Mouse (Mus musculus) limb, embryonic 11.5 days (tissue): ENCODE results near the gene Btnl2. TPM values are rescaled to one million over a fixed set of nuclear protein-coding genes. Genes with fewer than 3 reads are reported as not detected.

Experiments used
- ATAC-seq: fragments of 200-750 bp; cut with Nextera tagmentation; 2 replicates; pipeline ENCODE4 v1.8.0; 2017; ENCODE audit warnings: low read depth; ENCODE audit not compliant: insufficient number of reproducible peaks, low FRiP score, low TSS enrichment
- DNase-seq: peaks from one replicate; pipeline ENCODE4 v3.0.0-alpha.2; 2015; ENCODE audit warnings: low spot score
- H3K27ac ChIP-seq: fragments of 300-500 bp; sonication (generic); replicated peaks from 2 replicates; pipeline ENCODE4 v1.5.1; 2014; ENCODE audit warnings: low read depth, mild to moderate bottlenecking, low read length
- H3K27me3 ChIP-seq: fragments of 300-500 bp; sonication (generic); 2 replicates; pipeline ENCODE4 v1.6.1; 2014; ENCODE audit warnings: mild to moderate bottlenecking, low read length, mixed read lengths; ENCODE audit not compliant: control insufficient read depth, insufficient read depth
- H3K36me3 ChIP-seq: fragments of 300-500 bp; sonication (generic); 2 replicates; pipeline ENCODE4 v1.6.1; 2014; ENCODE audit warnings: mild to moderate bottlenecking, low read length, moderate library complexity, mixed read lengths; ENCODE audit not compliant: control insufficient read depth, insufficient read depth
- H3K4me1 ChIP-seq: fragments of 300-500 bp; sonication (generic); 2 replicates; pipeline ENCODE4 v1.6.1; 2014; ENCODE audit warnings: low read length, mixed read lengths; ENCODE audit not compliant: control insufficient read depth, insufficient read depth
- H3K4me2 ChIP-seq: fragments of 300-500 bp; sonication (generic); 2 replicates; pipeline ENCODE4 v1.6.1; 2014; ENCODE audit warnings: low read depth, mild to moderate bottlenecking, moderate library complexity; ENCODE audit not compliant: severe bottlenecking
- H3K4me3 ChIP-seq: fragments of 300-500 bp; sonication (generic); 2 replicates; pipeline ENCODE4 v1.5.1; 2014; ENCODE audit warnings: low read depth, low read length
- H3K9ac ChIP-seq: fragments of 300-500 bp; sonication (generic); 2 replicates; pipeline ENCODE4 v1.6.1; 2014; ENCODE audit warnings: mild to moderate bottlenecking, low read length
- H3K9me3 ChIP-seq: fragments of 300-500 bp; sonication (generic); 2 replicates; pipeline ENCODE4 v1.6.1; 2016; ENCODE audit warnings: low read length; ENCODE audit not compliant: control insufficient read depth
- WGBS: fragments of 180-500 bp; shearing (Covaris S2); extraction: QIAGEN DNeasy Blood & Tissue Kit; methylation state at CpG from one replicate; pipeline ENCODE4 v1.1.7; 2014; 5-methylcytosine and 5-hydroxymethylcytosine counted together
- polyA plus RNA-seq: library from polyadenylated mRNA; unstranded; fragments of >200 nt; fragmentation: Nextera tagmentation; extraction: Ambion mirVana; gene quantifications from 2 replicates; pipeline ENCODE4 v1.2.1, GENCODE M21; 2014

Btnl2 gene
- polyA plus RNA-seq, 1 experiment from 2014 or later, result not detected

DNA sequence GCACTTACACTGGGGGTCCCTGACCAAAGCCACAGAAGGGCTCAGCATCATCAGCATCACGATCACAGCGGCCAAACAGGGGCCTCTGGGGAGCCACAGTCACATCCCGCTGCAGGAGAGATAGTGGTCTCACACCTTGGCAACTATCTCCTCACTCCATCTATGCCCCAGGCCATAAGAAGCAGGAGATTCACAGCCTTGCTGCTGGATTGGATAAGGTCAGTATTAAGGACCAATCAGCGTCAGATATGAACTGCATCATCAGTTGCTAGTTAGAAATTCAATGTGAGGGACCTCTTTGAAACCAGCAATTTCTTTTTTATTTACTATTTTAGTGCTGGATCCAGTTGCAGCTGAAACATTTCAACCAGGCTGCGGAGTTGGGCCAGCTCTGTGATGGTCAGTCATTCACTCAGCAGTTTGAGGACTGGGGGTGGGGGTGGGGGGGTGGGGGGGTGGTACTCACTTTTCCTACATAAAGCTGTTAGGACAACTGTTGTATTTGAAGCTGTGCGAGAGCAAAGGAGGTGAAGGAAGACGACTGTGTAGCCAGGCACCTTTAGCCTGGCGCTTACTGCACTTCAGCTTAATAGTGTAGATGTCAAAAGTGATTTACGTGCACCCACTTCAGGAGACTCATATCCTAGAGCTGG, 43.6 kb downstream of the Btnl2 start:
- Histone ChIP-seq H3K27ac (no peak overlapping the region), H3K36me3 (no peaks in the 10 kb centered on the region), H3K9ac (no peak overlapping the region; the same call in 1 of the 2 replicates)

DNA sequence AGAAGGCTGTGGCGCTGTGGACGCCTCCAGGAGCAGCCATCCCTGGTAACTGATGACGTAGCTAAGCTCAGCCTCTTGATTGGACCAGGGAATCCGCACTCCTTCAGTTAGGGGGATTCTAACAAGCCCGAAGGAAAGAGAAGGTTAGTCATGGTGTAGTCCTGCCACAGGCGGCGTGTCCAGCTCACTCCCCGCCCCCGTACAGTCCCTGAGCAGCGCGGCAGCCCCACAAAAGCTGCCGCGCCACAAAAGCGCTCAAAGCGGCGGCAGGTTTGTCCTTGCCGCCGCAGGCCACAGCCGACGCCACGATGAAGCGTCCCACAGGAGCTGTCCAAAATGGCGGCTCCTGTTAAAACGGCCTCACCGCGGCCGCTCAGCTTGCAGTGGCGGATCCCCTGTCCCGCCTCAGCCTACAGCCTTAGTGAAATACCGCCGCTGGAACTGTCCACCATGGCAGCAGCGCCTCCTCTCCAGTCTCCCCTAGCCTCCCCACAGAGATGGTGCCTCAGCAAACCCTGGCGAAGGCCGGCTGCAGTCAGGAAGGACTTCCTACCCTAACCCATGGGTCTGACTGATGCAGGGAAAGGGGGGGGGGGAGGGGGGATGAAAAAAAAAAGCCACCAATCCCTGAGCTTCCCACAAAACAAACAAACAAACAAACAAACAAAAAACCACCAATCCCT, 44.2 kb downstream of the Btnl2 start, which contains the start of gene BC051142:
Gene BC051142 (plus strand): TSS at position 110 of the 683 bp plus-strand sequence.
- peak within 1 kb of the TSS; percentile 63 for H3K4me2 ChIP-seq
- H3K4me3 ChIP-seq, result peak within 1 kb of the TSS; percentile 52
- 5% methylated on average over 34 of the region's 34 CpGs for WGBS
- ATAC-seq (peak; percentile 87), DNase-seq (peak; percentile 79)
- H3K4me1 ChIP-seq, result no peaks in the 10 kb centered on the region
- 0 out of 2 replicates have a peak within 1 kb of the TSS, but pooled peaks have one; percentile 52 for H3K27ac ChIP-seq
- H3K9me3 ChIP-seq, result no peaks in the 10 kb centered on the region
- peak within 1 kb of the TSS; percentile 79 for H3K9ac ChIP-seq
- H3K27me3 ChIP-seq, result no peaks in the 10 kb centered on the region
- H3K36me3 ChIP-seq, result no peaks in the 10 kb centered on the region

More for the DNA sequence above, 43.6 kb downstream of the Btnl2 start:
- peak; percentile 48 for DNase-seq
- 15% methylated on average over 9 of the region's 9 CpGs for whole genome bisulfite sequencing
- H3K4me3 ChIP-seq, result peak overlapping the region; percentile 52
- no peaks in the 10 kb centered on the region for H3K27me3 ChIP-seq
- H3K9me3 ChIP-seq, result no peaks in the 10 kb centered on the region
- H3K4me2 ChIP-seq, result peak overlapping the region; percentile 63; the same call in 1 of the 2 replicates
- ATAC-seq, result peak; percentile 65
- no peaks in the 10 kb centered on the region for H3K4me1 ChIP-seq

DNA sequence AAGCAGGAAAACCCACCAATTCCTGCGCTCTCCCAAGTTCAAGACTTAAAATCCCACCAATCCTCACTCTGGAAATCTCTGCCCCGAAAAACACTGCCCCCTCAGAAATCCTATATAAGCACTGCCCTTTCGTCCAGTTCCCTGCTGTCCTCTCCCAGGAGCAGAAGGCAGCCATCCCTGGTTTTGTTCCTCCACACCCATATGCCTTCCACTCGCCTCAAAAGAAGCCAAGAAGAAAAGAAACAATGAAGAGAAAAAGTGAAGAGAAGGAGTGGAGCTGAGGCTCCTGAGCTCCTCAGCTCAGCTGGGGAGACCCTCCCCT, 44.7 kb downstream of the Btnl2 start:
- Histone ChIP-seq H3K4me3 (peak overlapping the region; percentile 52), H3K9ac (no peak overlapping the region), H3K4me2 (peak overlapping the region; percentile 63), H3K36me3 (no peaks in the 10 kb centered on the region), H3K27ac (no peak overlapping the region), H3K9me3 (no peaks in the 10 kb centered on the region), H3K27me3 (no peaks in the 10 kb centered on the region), H3K4me1 (no peaks in the 10 kb centered on the region)
- WGBS, result 54% methylated on average over 4 of the region's 4 CpGs
- DNase-seq, result no peak
- ATAC-seq, result no peak

DNA sequence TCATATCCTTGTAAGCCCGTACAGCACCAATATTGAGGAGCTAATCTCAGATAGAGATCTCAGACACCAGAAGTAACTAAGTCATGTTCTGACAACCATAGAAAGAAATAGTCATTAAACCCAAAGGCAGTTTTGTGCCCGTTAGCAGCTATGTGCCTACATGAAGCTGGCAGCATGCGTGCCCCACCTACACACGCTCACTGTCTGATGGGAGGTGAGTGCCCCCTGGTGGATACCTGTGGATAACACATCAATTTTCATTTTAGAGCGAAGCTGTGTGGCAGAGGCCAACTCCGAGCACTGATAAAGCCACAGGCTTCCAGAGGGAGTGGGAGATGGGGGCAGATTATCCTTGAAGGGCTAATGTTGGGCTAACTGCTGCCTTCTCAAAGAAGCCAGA, 56.5 kb downstream of the Btnl2 start:
- H3K9ac ChIP-seq, result no peak overlapping the region
- H3K27me3 ChIP-seq, result no peaks in the 10 kb centered on the region
- no peaks in the 10 kb centered on the region for H3K36me3 ChIP-seq
- H3K9me3 ChIP-seq, result no peaks in the 10 kb centered on the region
- no peak overlapping the region for H3K27ac ChIP-seq
- WGBS, result 25% methylated on average over 6 of the region's 6 CpGs
- no peaks in the 10 kb centered on the region for H3K4me1 ChIP-seq
- ATAC-seq, result no peak
- H3K4me2 ChIP-seq, result no peak overlapping the region
- peak; percentile 81 for DNase-seq
- no peak overlapping the region for H3K4me3 ChIP-seq

Other genes starting within 250 kb of the Btnl2 start
- gene H2-DMa, start 235.3 kb upstream of the Btnl2 start, polyA plus RNA-seq, result 7.5 and 9.1 TPM in 2 replicates
- gene Brd2, start 232.2 kb upstream of the Btnl2 start, polyA plus RNA-seq, result 141 and 152 TPM in 2 replicates
- gene H2-DMb2, start 211.5 kb upstream of the Btnl2 start, polyA plus RNA-seq, result 0.23 TPM in 1 of 2 replicates, not detected in the other
- 0.45 and 0.61 TPM in 2 replicates for gene H2-DMb1, start 201.8 kb upstream of the Btnl2 start, polyA plus RNA-seq
- 2.4 and 3.1 TPM in 2 replicates for gene Tap1, start 167.3 kb upstream of the Btnl2 start, polyA plus RNA-seq
- gene Psmb9, start 167.1 kb upstream of the Btnl2 start, polyA plus RNA-seq, result 0.45 and 2.2 TPM in 2 replicates
- 1.7 and 1.9 TPM in 2 replicates for gene Psmb8, start 157.1 kb upstream of the Btnl2 start, polyA plus RNA-seq
- 0.55 and 1.1 TPM in 2 replicates for gene Tap2, start 151.3 kb upstream of the Btnl2 start, polyA plus RNA-seq
- not detected in 2 replicates for gene H2-Ob, start 115.9 kb upstream of the Btnl2 start, polyA plus RNA-seq
- gene H2-Ab1, start 97.1 kb upstream of the Btnl2 start, polyA plus RNA-seq, result 3.7 and 4.5 TPM in 2 replicates
- not detected in 2 replicates for gene H2-Aa, start 67.0 kb upstream of the Btnl2 start, polyA plus RNA-seq
- 1.1 and 2.1 TPM in 2 replicates for gene H2-Eb1, start 49.0 kb upstream of the Btnl2 start, polyA plus RNA-seq
- gene H2-Eb2, start 29.2 kb upstream of the Btnl2 start, polyA plus RNA-seq, result 0.07 and 0.10 TPM in 2 replicates
- not detected in 2 replicates for gene Btnl1, start 22.3 kb downstream of the Btnl2 start, polyA plus RNA-seq
- 0.70 and 0.73 TPM in 2 replicates for gene BC051142, start 44.0 kb downstream of the Btnl2 start, polyA plus RNA-seq
- not detected in 2 replicates for gene Btnl4, start 122.5 kb downstream of the Btnl2 start, polyA plus RNA-seq
- not detected in 2 replicates for gene Btnl6, start 162.5 kb downstream of the Btnl2 start, polyA plus RNA-seq
- 5.2 and 7.7 TPM in 2 replicates for gene Notch4, start 209.4 kb downstream of the Btnl2 start, polyA plus RNA-seq
- 4.0 and 4.7 TPM in 2 replicates for gene Gpsm3, start 235.0 kb downstream of the Btnl2 start, polyA plus RNA-seq
- gene Pbx2, start 236.4 kb downstream of the Btnl2 start, polyA plus RNA-seq, result 21.5 and 22.0 TPM in 2 replicates
- gene Ager, start 243.0 kb downstream of the Btnl2 start, polyA plus RNA-seq, result 1.3 and 2.7 TPM in 2 replicates
- 111 TPM in 2 replicates for gene Rnf5, start 248.9 kb downstream of the Btnl2 start, polyA plus RNA-seq
- gene Agpat1, start 249.4 kb downstream of the Btnl2 start, polyA plus RNA-seq, result 58.2 and 74.8 TPM in 2 replicates